Mouse (Mus musculus): Measurements from ENCODE around the gene Camkk2.

Gene Camkk2

DNA sequence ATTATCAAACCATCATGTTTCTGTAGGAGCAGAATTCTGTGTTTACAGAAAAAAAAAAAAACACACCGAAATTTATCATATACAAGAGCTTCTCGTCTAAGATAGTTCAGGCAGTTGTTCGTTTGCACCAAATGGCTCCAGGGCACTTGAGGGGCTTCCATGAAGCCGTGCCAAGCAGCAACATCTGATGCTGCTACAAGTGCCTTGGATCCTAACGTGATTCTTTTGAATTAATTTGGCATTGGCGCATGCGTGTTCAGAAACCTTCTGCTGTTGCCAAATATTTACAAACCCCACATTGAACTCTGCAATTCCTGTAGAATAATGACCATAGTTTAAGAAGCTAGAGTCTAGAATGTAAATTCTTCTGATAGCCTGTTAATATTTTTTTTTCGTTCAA, 83.7 kb downstream of the Camkk2 start:
- DNase-seq: no peak

DNA sequence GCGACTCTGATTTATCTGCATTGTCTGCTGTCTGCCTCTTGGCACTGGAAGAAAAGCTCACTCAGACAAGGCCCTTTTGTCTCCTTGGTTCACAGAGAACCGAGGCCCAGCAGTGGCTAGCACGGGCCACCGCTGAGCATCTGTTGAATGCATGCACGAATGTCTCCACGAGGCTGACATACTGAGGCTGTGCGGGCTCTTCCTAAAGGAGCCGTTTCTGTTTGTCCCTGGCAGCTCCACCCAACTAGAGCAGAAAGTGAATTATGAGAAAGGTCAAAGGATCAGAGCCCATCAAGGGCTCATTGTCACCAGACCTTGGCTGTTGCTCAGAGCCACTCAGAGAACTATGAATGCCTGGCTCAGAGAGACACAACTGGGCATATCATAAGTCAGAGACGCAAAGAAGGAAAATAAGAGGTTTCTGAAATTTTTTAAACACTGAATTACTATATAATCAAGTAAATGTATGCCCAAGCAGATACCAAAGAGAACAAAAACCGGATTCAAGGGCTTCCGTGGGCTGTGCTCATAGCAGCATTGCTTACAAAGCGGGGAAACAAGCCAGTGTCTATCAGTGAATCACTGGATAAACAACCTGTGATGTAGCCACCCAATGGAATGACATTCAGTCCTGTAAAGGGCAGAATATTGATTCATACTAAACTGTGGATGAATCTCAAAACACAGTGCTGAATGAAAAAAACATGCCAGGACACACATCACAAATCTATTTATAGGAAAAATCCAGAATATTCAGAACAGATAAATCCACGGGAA, 85.6 kb downstream of the Camkk2 start:
- no peak for DNase-seq

DNA sequence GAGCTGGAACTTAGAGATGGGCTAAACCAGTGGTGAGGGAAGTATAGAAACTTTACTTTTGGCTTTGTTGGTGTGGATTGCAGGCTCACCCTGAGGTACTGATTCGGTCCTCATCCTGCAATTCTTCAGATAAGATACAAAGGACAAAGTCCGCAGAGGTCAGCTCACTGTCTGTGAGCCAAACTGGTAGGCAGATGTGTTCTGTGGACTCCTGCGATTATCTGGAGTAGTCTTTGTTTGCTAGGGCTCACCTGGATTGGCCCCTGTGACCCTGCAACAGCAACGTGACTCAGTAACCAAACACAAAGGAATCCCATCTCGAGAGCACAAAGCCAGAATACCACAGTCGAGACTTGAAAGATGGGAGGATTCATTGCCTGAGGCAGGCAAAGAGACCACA, 88.7 kb downstream of the Camkk2 start:
- DNase-seq: no peak

- DNase-seq: no peak
These were observed 90.1 kb downstream of the Camkk2 start for GRCm38 (mm10) chr5:122689153-122689552.

DNA sequence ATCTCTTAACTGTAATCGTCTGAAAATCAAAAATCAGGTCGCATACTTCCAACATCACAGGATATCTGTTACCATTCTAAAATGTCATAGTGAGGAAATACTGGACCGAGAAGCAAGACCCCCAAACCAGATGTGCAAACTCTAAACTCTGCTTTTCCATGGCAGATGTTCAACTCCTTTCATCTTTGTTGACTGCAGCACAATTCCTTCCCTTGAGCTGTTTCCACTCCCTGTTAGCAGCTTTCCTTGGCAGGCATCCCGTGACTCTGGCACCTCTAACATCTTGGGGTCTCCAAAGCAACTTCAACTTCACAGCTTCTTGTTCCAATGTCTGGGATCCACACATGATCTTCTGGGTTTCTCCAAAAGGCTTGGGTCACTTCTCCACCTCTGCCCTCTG, 91.8 kb downstream of the Camkk2 start:
- DNase-seq: no peak

- no peak for DNase-seq
These were observed 95.3 kb downstream of the Camkk2 start for GRCm38 (mm10) chr5:122683926-122684325.

DNA sequence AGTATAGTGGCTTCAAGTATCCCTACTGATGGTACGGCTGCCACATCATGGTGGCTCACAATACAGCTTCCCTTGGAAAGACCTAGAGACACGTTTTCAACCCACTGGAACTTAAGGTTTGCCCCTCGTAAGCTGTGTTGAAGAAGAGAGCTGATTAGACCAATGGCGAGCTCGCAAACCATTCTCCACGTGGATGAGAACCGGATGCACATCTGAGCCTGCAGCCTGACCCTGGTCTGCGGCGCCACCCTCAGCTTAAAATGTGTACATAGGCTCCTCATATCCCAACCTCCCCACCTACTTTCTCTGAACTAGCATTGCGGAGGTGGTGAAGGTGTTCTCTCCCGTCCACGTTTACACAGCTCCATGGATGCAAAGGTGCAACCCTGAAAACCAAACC, 97.9 kb downstream of the Camkk2 start:
- no peak for DNase-seq
